Mouse (Mus musculus) MEL (cell line): ENCODE results near the gene Kif3a. TPM values are rescaled to one million over a fixed set of nuclear protein-coding genes. Genes with fewer than 3 reads are reported as not detected.

Source experiments
- DNase-seq: peaks from one replicate; pipeline ENCODE4 v3.0.0; 2011; ENCODE audit warnings: low read depth, low spot score
- H3K27ac ChIP-seq: 2 replicates; pipeline ENCODE4 v1.5.1; 2012; ENCODE audit warnings: low read depth, mild to moderate bottlenecking, control low read depth, low read length, moderate library complexity; ENCODE audit not compliant: control insufficient read depth
- H3K27me3 ChIP-seq, 2 experiments: fragments of 150-350 bp in 1 of 2; sonication (generic) in 1 of 2; 2 replicates each; pipeline ENCODE4 v1.6.1; 2012; ENCODE audit warnings: low read length in 2 of 2, mild to moderate bottlenecking in 2 of 2, improper control_type of control experiment in 1 of 2, moderate library complexity in 1 of 2; ENCODE audit not compliant: insufficient read depth in 2 of 2, control insufficient read depth in 1 of 2
- H3K36me3 ChIP-seq, 2 experiments: 2 replicates each; pipeline ENCODE4 v1.6.1; 2012 to 2014; ENCODE audit warnings: low read length in 2 of 2, improper control_type of control experiment in 1 of 2, inconsistent platforms in 1 of 2, mild to moderate bottlenecking in 1 of 2; ENCODE audit not compliant: insufficient read depth in 2 of 2, control insufficient read depth in 1 of 2
- H3K4me1 ChIP-seq, 2 experiments: fragments of 150-350 bp in 1 of 2; sonication (generic) in 1 of 2; 2 replicates each; pipeline ENCODE4 v1.6.1; 2012; ENCODE audit warnings: low read length in 2 of 2, improper control_type of control experiment in 1 of 2, mild to moderate bottlenecking in 1 of 2; ENCODE audit not compliant: insufficient read depth in 2 of 2, control insufficient read depth in 1 of 2
- H3K4me3 ChIP-seq, 2 experiments: fragments of 150-350 bp in 1 of 2; sonication (generic) in 1 of 2; 2 replicates each; pipeline ENCODE4 v1.5.1; 2012; ENCODE audit warnings: low read depth in 2 of 2, low read length in 2 of 2, mild to moderate bottlenecking in 2 of 2, moderate library complexity in 2 of 2, control low read depth in 1 of 2, improper control_type of control experiment in 1 of 2; ENCODE audit not compliant: control insufficient read depth in 1 of 2, insufficient read depth in 1 of 2
- H3K79me2 ChIP-seq: 2 replicates; pipeline ENCODE4 v1.6.1; 2012; ENCODE audit warnings: mild to moderate bottlenecking, low read length, moderate library complexity; ENCODE audit not compliant: control insufficient read depth, poor library complexity, insufficient read depth
- H3K9ac ChIP-seq: 2 replicates; pipeline ENCODE4 v1.6.1; 2012; ENCODE audit warnings: low read depth, mild to moderate bottlenecking, control low read depth, low read length, moderate library complexity; ENCODE audit not compliant: control insufficient read depth, poor library complexity, severe bottlenecking
- H3K9me3 ChIP-seq: fragments of 150-350 bp; sonication (generic); replicated peaks from 2 replicates; pipeline ENCODE4 v1.6.1; 2012; ENCODE audit warnings: mild to moderate bottlenecking, low read length, improper control_type of control experiment, moderate library complexity; ENCODE audit not compliant: insufficient read depth
- BHLHE40 ChIP-seq: IDR thresholded peaks from 2 replicates; pipeline ENCODE4 v1.6.1; 2012; ENCODE audit warnings: low read depth, mild to moderate bottlenecking, inconsistent platforms, low read length, improper control_type of control experiment, borderline replicate concordance
- CHD1 ChIP-seq: IDR thresholded peaks from 2 replicates; pipeline ENCODE4 v1.6.1; 2012; ENCODE audit warnings: low read depth, mild to moderate bottlenecking, inconsistent platforms, low read length, improper control_type of control experiment
- CHD2 ChIP-seq: IDR thresholded peaks from 2 replicates; pipeline ENCODE4 v1.6.1; 2011; ENCODE audit warnings: low read length, improper control_type of control experiment
- E2F4 ChIP-seq: IDR thresholded peaks from 2 replicates; pipeline ENCODE4 v1.6.1; 2011; ENCODE audit warnings: low read depth, low read length, improper control_type of control experiment, borderline replicate concordance
- EP300 ChIP-seq, 2 experiments: IDR thresholded peaks; 2 replicates each; pipeline ENCODE4 v1.6.1; 2011; ENCODE audit warnings: improper control_type of control experiment in 2 of 2, low read length in 2 of 2, low read depth in 1 of 2, mild to moderate bottlenecking in 1 of 2
- ETS1 ChIP-seq: IDR thresholded peaks from 2 replicates; pipeline ENCODE4 v1.6.1; 2012; ENCODE audit warnings: low read depth, mild to moderate bottlenecking, inconsistent platforms, low read length, improper control_type of control experiment, moderate library complexity
- GATA1 ChIP-seq: IDR thresholded peaks from 2 replicates; pipeline ENCODE4 v1.6.1; 2011; ENCODE audit warnings: low read depth, low read length, improper control_type of control experiment
- HCFC1 ChIP-seq: IDR thresholded peaks from 2 replicates; pipeline ENCODE4 v1.6.1; 2012; ENCODE audit warnings: low read depth, mild to moderate bottlenecking, inconsistent platforms, low read length, improper control_type of control experiment, moderate library complexity
- JUND ChIP-seq: IDR thresholded peaks from 2 replicates; pipeline ENCODE4 v1.6.1; 2011; ENCODE audit warnings: low read depth, mild to moderate bottlenecking, improper control_type of control experiment, low read length
- KAT2A ChIP-seq: conservative IDR thresholded peaks from 2 replicates; pipeline ENCODE4 v1.6.1; 2012; ENCODE audit warnings: low read depth, low read length, improper control_type of control experiment, inconsistent platforms
- MAX ChIP-seq: IDR thresholded peaks from 2 replicates; pipeline ENCODE4 v1.6.1; 2011; ENCODE audit warnings: low read length, improper control_type of control experiment
- MAZ ChIP-seq: IDR thresholded peaks from 2 replicates; pipeline ENCODE4 v1.6.1; 2012; ENCODE audit warnings: low read depth, mild to moderate bottlenecking, inconsistent platforms, low read length, improper control_type of control experiment
- MEF2A ChIP-seq: IDR thresholded peaks from 2 replicates; pipeline ENCODE4 v1.6.1; 2014; ENCODE audit warnings: low read depth, mild to moderate bottlenecking, inconsistent platforms, low read length, improper control_type of control experiment; ENCODE audit not compliant: poor library complexity, insufficient replicate concordance, severe bottlenecking; ENCODE audit errors: extremely low read depth
- MXI1 ChIP-seq: IDR thresholded peaks from 2 replicates; pipeline ENCODE4 v1.6.1; 2011; ENCODE audit warnings: mild to moderate bottlenecking, low read depth, low read length, improper control_type of control experiment
- MYB ChIP-seq: IDR thresholded peaks from 2 replicates; pipeline ENCODE4 v1.6.1; 2011; ENCODE audit warnings: mild to moderate bottlenecking, low read depth, low read length, improper control_type of control experiment
- MYC ChIP-seq: IDR thresholded peaks from 2 replicates; pipeline ENCODE4 v1.6.1; 2011; ENCODE audit warnings: low read depth, mild to moderate bottlenecking, low read length, improper control_type of control experiment, moderate library complexity
- NRF1 ChIP-seq: IDR thresholded peaks from 2 replicates; pipeline ENCODE4 v1.6.1; 2014; ENCODE audit warnings: low read depth, mild to moderate bottlenecking, inconsistent platforms, low read length, improper control_type of control experiment, moderate library complexity; ENCODE audit not compliant: poor library complexity, insufficient read depth, severe bottlenecking
- POLR2A ChIP-seq, 2 experiments: IDR thresholded peaks; 2 replicates each; pipeline ENCODE4 v1.6.1; 2011 to 2012; ENCODE audit warnings: low read length in 2 of 2, mild to moderate bottlenecking in 2 of 2, control low read depth in 1 of 2, improper control_type of control experiment in 1 of 2, low read depth in 1 of 2, moderate library complexity in 1 of 2; ENCODE audit not compliant: control insufficient read depth in 1 of 2, insufficient read depth in 1 of 2, poor library complexity in 1 of 2
- POLR2AphosphoS5 ChIP-seq: IDR thresholded peaks from 2 replicates; pipeline ENCODE4 v1.6.1; 2012; ENCODE audit warnings: low read depth, borderline replicate concordance, mild to moderate bottlenecking, inconsistent platforms, low read length, moderate library complexity, mixed read lengths
- RCOR1 ChIP-seq: IDR thresholded peaks from 2 replicates; pipeline ENCODE4 v1.6.1; 2012; ENCODE audit warnings: low read depth, mild to moderate bottlenecking, inconsistent platforms, low read length, improper control_type of control experiment
- SIN3A ChIP-seq: IDR thresholded peaks from 2 replicates; pipeline ENCODE4 v1.6.1; 2012; ENCODE audit warnings: low read length, improper control_type of control experiment, inconsistent platforms
- TBP ChIP-seq: IDR thresholded peaks from 2 replicates; pipeline ENCODE4 v1.8.0; 2011; ENCODE audit warnings: low read depth, low read length, improper control_type of control experiment
- TCF12 ChIP-seq: IDR thresholded peaks from 2 replicates; pipeline ENCODE4 v1.6.1; 2014; ENCODE audit warnings: low read depth, mild to moderate bottlenecking, inconsistent platforms, low read length, improper control_type of control experiment, moderate library complexity
- UBTF ChIP-seq: IDR thresholded peaks from 2 replicates; pipeline ENCODE4 v1.6.1; 2012; ENCODE audit warnings: low read depth, mild to moderate bottlenecking, inconsistent platforms, low read length, improper control_type of control experiment, moderate library complexity, borderline replicate concordance; ENCODE audit not compliant: insufficient read depth
- ZC3H11A ChIP-seq: IDR thresholded peaks from 2 replicates; pipeline ENCODE4 v1.6.1; 2012; ENCODE audit warnings: low read depth, mild to moderate bottlenecking, inconsistent platforms, low read length, improper control_type of control experiment
- ZNF384 ChIP-seq: IDR thresholded peaks from 2 replicates; pipeline ENCODE4 v1.6.1; 2012; ENCODE audit warnings: low read depth, mild to moderate bottlenecking, inconsistent platforms, low read length, improper control_type of control experiment
- polyA plus RNA-seq, 2 experiments: library from polyadenylated mRNA; stranded (reverse) in 1 of 2; unstranded in 1 of 2; fragments of >175 nt in 1 of 2; fragments of >200 nt in 1 of 2; gene quantifications; 2 replicates each; pipeline versions ENCODE4 v1.2.1 to v1.2.4; 2012; ENCODE audit warnings: low replicate concordance in 2 of 2, low read depth in 1 of 2; ENCODE audit not compliant: insufficient read length in 2 of 2, insufficient read depth in 1 of 2, missing spikeins in 1 of 2
- total RNA-seq: library from RNA; depleted of rRNA; stranded (reverse); fragments of 300-350 nt; gene quantifications from 2 replicates; pipeline ENCODE4 v1.2.3, GENCODE M21; 2012

Gene Kif3a
- total and polyA plus RNA-seq, 3 experiments: 13.6 to 88.3 (median 17.1) TPM

DNA sequence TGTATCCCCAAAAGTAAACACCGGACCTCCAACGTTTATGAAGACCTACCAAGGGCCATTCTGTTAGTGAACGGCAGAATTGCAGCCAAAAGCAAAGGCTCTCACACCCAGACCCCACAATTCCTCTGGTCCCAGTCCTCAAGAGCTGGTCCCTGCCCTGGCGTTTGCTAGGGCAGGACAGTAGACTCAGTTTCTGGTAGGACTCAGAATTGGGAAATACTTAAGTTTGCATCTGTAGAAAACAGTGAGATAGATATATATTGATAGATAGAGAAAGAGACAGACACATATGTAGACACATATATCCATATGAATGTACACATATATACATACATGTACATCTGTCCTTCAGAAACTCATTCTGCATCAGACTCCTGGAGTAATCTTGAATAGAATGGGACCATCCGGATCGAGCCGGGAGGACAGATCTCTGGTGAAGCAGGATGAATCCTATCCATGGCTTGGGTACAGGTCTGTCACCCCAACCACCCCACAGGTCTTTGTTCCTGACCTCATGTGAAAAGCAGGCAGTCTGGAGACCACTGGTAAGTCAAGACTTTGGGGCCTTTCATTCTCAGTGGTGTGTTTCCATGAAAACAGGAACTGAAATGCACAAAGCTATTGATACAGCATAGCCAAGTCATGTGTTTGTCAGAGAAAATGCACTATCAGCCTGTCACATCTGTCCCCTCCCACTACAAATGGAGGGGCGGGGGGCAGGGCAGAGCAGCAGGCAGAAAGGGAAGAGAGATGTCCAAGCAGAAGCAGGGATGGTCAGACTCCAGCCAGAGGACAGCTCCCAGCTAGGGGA lies 49.8 kb downstream of the Kif3a start (continued):
- peak; percentile 88 for TF ChIP-seq MAX
- peak; percentile 33; the same call in 1 of the 2 replicates for TF ChIP-seq POLR2AphosphoS5
- peak; percentile 95 for TF ChIP-seq TBP
- TF ChIP-seq POLR2A (IDR thresholded peaks at IDR 0.05; ENCODE audit: control insufficient read depth in 1 of 2, insufficient read depth in 1 of 2, low read depth in 1 of 2, low read length in 2 of 2, poor library complexity in 1 of 2): peak; percentile 75 to 82; a peak in 3 of 4 replicates

DNA sequence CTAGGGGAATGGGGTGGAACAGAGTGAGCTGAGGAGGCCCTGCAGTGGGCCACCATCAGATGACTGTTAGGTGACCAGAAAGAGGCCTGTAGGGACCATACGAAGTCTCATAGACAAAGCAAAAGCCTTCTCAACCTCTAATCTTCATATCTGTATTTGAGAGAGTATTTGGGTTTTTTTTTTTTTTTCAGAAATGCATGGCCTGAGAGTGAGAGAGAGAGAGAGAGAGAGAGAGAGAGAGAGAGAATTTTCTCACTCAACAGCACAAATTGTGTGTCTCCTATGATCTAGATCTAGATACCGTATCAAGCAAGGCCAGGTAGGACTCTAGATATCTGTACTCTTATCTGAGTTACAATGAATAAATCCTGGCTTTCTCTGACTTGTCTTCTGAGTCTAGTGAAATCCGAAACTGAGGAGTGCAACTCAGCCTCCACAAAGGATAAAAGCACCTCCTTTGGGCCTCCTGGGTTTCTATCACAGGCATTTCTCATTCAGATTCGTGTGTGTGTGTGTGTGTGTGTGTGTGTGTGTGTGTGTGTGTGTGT lies 50.5 kb downstream of the Kif3a start:
- Histone ChIP-seq H3K27ac (peak overlapping the region; percentile 97), H3K27me3 (no peaks in the 10 kb centered on the region), H3K4me3 (peak overlapping the region; percentile 83 to 97), H3K36me3 (peaks cover 0 to 55% of the 10 kb centered on the region in 2 experiments; a peak in 2 of 4 replicates), H3K4me1 (peaks cover 48 to 62% of the 10 kb centered on the region in 2 experiments), H3K9ac (peak overlapping the region; percentile 54), H3K9me3 (no peaks in the 10 kb centered on the region), H3K79me2 (peaks cover 22% of the 10 kb centered on the region)
- peak; percentile 61 for DNase-seq
- TF ChIP-seq ZNF384: peak; percentile 88
- TF ChIP-seq JUND: peak; percentile 85
- peak; percentile 61; the same call in 1 of the 2 replicates for TF ChIP-seq TCF12
- no peak for TF ChIP-seq CHD2
- peak; percentile 57 to 71; a peak in 3 of 4 replicates for TF ChIP-seq EP300 (IDR thresholded peaks at IDR 0.05; ENCODE audit: low read depth in 1 of 2, low read length in 2 of 2)
- TF ChIP-seq GATA1: peak; percentile 79
- TF ChIP-seq RCOR1: peak; percentile 70; the same call in 1 of the 2 replicates
- TF ChIP-seq HCFC1: 0 out of 2 replicates have a peak, but pooled peaks have one; percentile 7
- no peak for TF ChIP-seq ZC3H11A

- Histone ChIP-seq H3K79me2 (peaks cover 22% of the 10 kb centered on the region), H3K9me3 (no peaks in the 10 kb centered on the region), H3K4me1 (peaks cover 54 to 69% of the 10 kb centered on the region in 2 experiments), H3K36me3 (peaks cover 0 to 65% of the 10 kb centered on the region in 2 experiments; a peak in 2 of 4 replicates), H3K9ac (peak within 1 kb of the TSS; percentile 54), H3K4me3 (peak within 1 kb of the TSS; percentile 83 to 97), H3K27ac (peak within 1 kb of the TSS; percentile 97), H3K27me3 (no peaks in the 10 kb centered on the region)
- peak; percentile 41 for DNase-seq
- TF ChIP-seq TCF12 (peak; percentile 89), MEF2A (0 out of 2 replicates have a peak, but pooled peaks have one; percentile 17), BHLHE40 (no peak), MXI1 (no peak; the same call in 1 of the 2 replicates), SIN3A (peak; percentile 24; the same call in 1 of the 2 replicates), GATA1 (peak; percentile 74), MYB (no peak), KAT2A (0 out of 2 replicates have a peak, but pooled peaks have one; percentile 37), ETS1 (peak; percentile 82), E2F4 (no peak), RCOR1 (peak; percentile 56; the same call in 1 of the 2 replicates), CHD1 (no peak), UBTF (no peak), MYC (no peak), NRF1 (no peak), MAZ (no peak)
Observed at GRCm38 (mm10) chr11:53618619-53619198, 51.5 kb downstream of the Kif3a start, which contains the start of gene Il4. TSS of gene Il4 (minus strand) at chr11:53618669.
